Comparison of ENCODE assay signal across 20 mouse cellular contexts in genomic region chr15:54092386-54092785, GRCm38 (mm10).
DNase-seq lines count a peak whose midpoint lies in the region; ATAC-seq lines count a peak whose summit lies in the region.
"Had no signal": no experiment of that assay in that cellular context is flagged by ENCODE, and none has a peak within 500 bp of the region (broad histone marks: within the 10 kb centered on the region; RNA-seq: fewer than 3 reads in every experiment).

No protein-coding gene starts in this region.

- 74% methylated on average over 3 of the region's 3 CpGs for WGBS in embryonic facial prominence, embryonic 14.5 days
- 87% methylated on average over 3 of the region's 3 CpGs for WGBS in embryonic facial prominence, embryonic 10.5 days

- H3K9ac ChIP-seq in embryonic facial prominence, embryonic 14.5 days (ENCODE audit: low read depth, low read length): no peak overlapping the region
- H3K9ac ChIP-seq: embryonic facial prominence, embryonic 13.5 days; forebrain, embryonic 13.5 days; forebrain, embryonic 15.5 days; forebrain, postnatal 0 days had no signal

- DNase-seq in embryonic facial prominence, embryonic 14.5 days (ENCODE audit: low spot score): peak; percentile 29
- DNase-seq in embryonic facial prominence, embryonic 10.5 days (ENCODE audit: low spot score): no peak
- DNase-seq in 3T3-L1 (ENCODE audit: low read depth, low spot score) (peak; percentile 47), NIH3T3 (ENCODE audit: low read depth) (peak; percentile 65)
- DNase-seq in fibroblast of lung, adult 2 months (ENCODE audit: low read depth): peak; percentile 65
- no peak for DNase-seq in cerebellum, adult 11-12 months
- DNase-seq in kidney, adult 8-10 months: no peak
- DNase-seq: adrenal gland, adult 2 months; adrenal gland, postnatal 10 days; adrenal gland, postnatal 25 days; cerebellum, adult 11 months; cerebellum, adult 2 months; cerebellum, adult 9-10 months; cerebellum, postnatal 10 days; cerebellum, postnatal 25 days; forebrain, postnatal 0 days had no signal

- no peaks in the 10 kb centered on the region for H3K4me1 ChIP-seq in embryonic facial prominence, embryonic 14.5 days (ENCODE audit: control insufficient read depth, insufficient read depth, low read length)
- no peaks in the 10 kb centered on the region for H3K4me1 ChIP-seq in embryonic facial prominence, embryonic 10.5 days
- H3K4me1 ChIP-seq: embryonic facial prominence, embryonic 13.5 days; forebrain, embryonic 13.5 days; forebrain, embryonic 15.5 days had no signal

- no peak overlapping the region for H3K27ac ChIP-seq in embryonic facial prominence, embryonic 14.5 days (replicated peaks; ENCODE audit: low read depth, low read length)
- H3K27ac ChIP-seq in embryonic facial prominence, embryonic 10.5 days (replicated peaks): no peak overlapping the region
- H3K27ac ChIP-seq: embryonic facial prominence, embryonic 13.5 days; forebrain, embryonic 13.5 days; forebrain, embryonic 15.5 days had no signal

- ATAC-seq in embryonic facial prominence, embryonic 14.5 days (ENCODE audit: low read depth): no peak
- ATAC-seq: forebrain, embryonic 13.5 days; forebrain, embryonic 15.5 days; forebrain, postnatal 0 days had no signal

- no peaks in the 10 kb centered on the region for H3K9me3 ChIP-seq in embryonic facial prominence, embryonic 14.5 days (ENCODE audit: control insufficient read depth, low read length)
- H3K9me3 ChIP-seq in embryonic facial prominence, embryonic 10.5 days: no peaks in the 10 kb centered on the region
- H3K9me3 ChIP-seq: embryonic facial prominence, embryonic 13.5 days; forebrain, embryonic 13.5 days; forebrain, embryonic 15.5 days had no signal

- H3K4me3 ChIP-seq in embryonic facial prominence, embryonic 14.5 days (ENCODE audit: low read depth, low read length): no peak overlapping the region
- H3K4me3 ChIP-seq in embryonic facial prominence, embryonic 10.5 days: no peak overlapping the region
- H3K4me3 ChIP-seq: embryonic facial prominence, embryonic 13.5 days; erythroblast, embryonic 14.5 days; forebrain, embryonic 13.5 days; forebrain, embryonic 15.5 days had no signal

- no peak overlapping the region for H3K4me2 ChIP-seq in embryonic facial prominence, embryonic 14.5 days (ENCODE audit: low read depth, low read length)
- H3K4me2 ChIP-seq: embryonic facial prominence, embryonic 13.5 days; forebrain, embryonic 13.5 days; forebrain, embryonic 15.5 days had no signal

- H3K27me3 ChIP-seq in embryonic facial prominence, embryonic 14.5 days (replicated peaks; ENCODE audit: control insufficient read depth, insufficient read depth, low read length): no peaks in the 10 kb centered on the region
- no peaks in the 10 kb centered on the region for H3K27me3 ChIP-seq in embryonic facial prominence, embryonic 10.5 days (replicated peaks; ENCODE audit: low read depth, poor library complexity, severe bottlenecking)
- H3K27me3 ChIP-seq: embryonic facial prominence, embryonic 13.5 days; forebrain, embryonic 13.5 days; forebrain, embryonic 15.5 days had no signal

- no peaks in the 10 kb centered on the region for H3K36me3 ChIP-seq in embryonic facial prominence, embryonic 14.5 days (ENCODE audit: control insufficient read depth, insufficient read depth, low read length)
- no peaks in the 10 kb centered on the region for H3K36me3 ChIP-seq in embryonic facial prominence, embryonic 10.5 days (replicated peaks)
- H3K36me3 ChIP-seq: embryonic facial prominence, embryonic 13.5 days; forebrain, embryonic 15.5 days had no signal

Comparison
In these comparisons a context has a peak if more than half of its experiments do, and no peak if none do; other contexts are left out.
1. DNase-seq: peak in embryonic facial prominence, embryonic 14.5 days (single experiment), 3T3-L1 (single experiment), NIH3T3 (single experiment) and fibroblast of lung, adult 2 months (single experiment); none in embryonic facial prominence, embryonic 10.5 days (single experiment), cerebellum, adult 11-12 months (single experiment) and kidney, adult 8-10 months (0 of 2).